Mouse (Mus musculus) limb, embryonic 14.5 days (tissue): ENCODE data around the gene Zfp536. TPM values are rescaled to one million over a fixed set of nuclear protein-coding genes. Genes with fewer than 3 reads are reported as not detected.

Experiments used
- ATAC-seq: fragments of 200-750 bp; cut with Nextera tagmentation; 2 replicates; pipeline ENCODE4 v1.8.0; 2017; ENCODE audit warnings: low read depth, moderate number of reproducible peaks, moderate TSS enrichment; ENCODE audit not compliant: low FRiP score
- DNase-seq: peaks from one replicate; pipeline ENCODE4 v3.0.0-alpha.2; 2015; ENCODE audit warnings: low spot score
- H3K27ac ChIP-seq: fragments of 300-500 bp; sonication (generic); replicated peaks from 2 replicates; pipeline ENCODE4 v1.5.1; 2014; ENCODE audit warnings: low read depth, mild to moderate bottlenecking, low read length, moderate library complexity, mixed read lengths
- H3K27me3 ChIP-seq: fragments of 300-500 bp; sonication (generic); 2 replicates; pipeline ENCODE4 v1.6.1; 2014; ENCODE audit warnings: low read length, mixed read lengths; ENCODE audit not compliant: control insufficient read depth, insufficient read depth
- H3K36me3 ChIP-seq: fragments of 300-500 bp; sonication (generic); 2 replicates; pipeline ENCODE4 v1.6.1; 2014; ENCODE audit warnings: mild to moderate bottlenecking, low read length, moderate library complexity, mixed read lengths; ENCODE audit not compliant: control insufficient read depth, insufficient read depth
- H3K4me1 ChIP-seq: fragments of 300-500 bp; sonication (generic); 2 replicates; pipeline ENCODE4 v1.6.1; 2014; ENCODE audit warnings: antibody characterized with exemption, low read length, mixed read lengths; ENCODE audit not compliant: control insufficient read depth, insufficient read depth
- H3K4me2 ChIP-seq: fragments of 300-500 bp; sonication (generic); replicated peaks from 2 replicates; pipeline ENCODE4 v1.6.1; 2014; ENCODE audit warnings: low read depth, mild to moderate bottlenecking, low read length, moderate library complexity; ENCODE audit not compliant: severe bottlenecking
- H3K4me3 ChIP-seq: fragments of 300-500 bp; sonication (generic); replicated peaks from 2 replicates; pipeline ENCODE4 v1.5.1; 2014; ENCODE audit warnings: low read length
- H3K9ac ChIP-seq: fragments of 300-500 bp; sonication (generic); 2 replicates; pipeline ENCODE4 v1.6.1; 2014; ENCODE audit warnings: mild to moderate bottlenecking, low read depth, low read length, moderate library complexity; ENCODE audit not compliant: severe bottlenecking
- H3K9me3 ChIP-seq: fragments of 300-500 bp; sonication (generic); 2 replicates; pipeline ENCODE4 v1.6.1; 2016; ENCODE audit warnings: low read length; ENCODE audit not compliant: control insufficient read depth
- POLR2A ChIP-seq: fragments of 200-500 bp; IDR thresholded peaks from 2 replicates; pipeline ENCODE4 v1.8.0; 2012; ENCODE audit warnings: inconsistent platforms, mild to moderate bottlenecking, moderate library complexity, borderline replicate concordance; ENCODE audit not compliant: insufficient read depth, insufficient read length; ENCODE audit errors: extremely low read depth
- WGBS: fragments of 180-500 bp; shearing (Covaris S2); extraction: QIAGEN DNeasy Blood & Tissue Kit; methylation state at CpG from one replicate; pipeline ENCODE4 v1.1.7; 2014; 5-methylcytosine and 5-hydroxymethylcytosine counted together
- polyA plus RNA-seq, 2 experiments: library from polyadenylated mRNA; depleted of rRNA in 1 of 2; stranded (reverse) in 1 of 2; unstranded in 1 of 2; fragments of >200 nt; fragmentation: Nextera tagmentation in 1 of 2; extraction: Ambion mirVana in 1 of 2; gene quantifications; 2 replicates each; pipeline versions ENCODE4 v1.2.1 to v1.2.3; 2012 to 2014

The Zfp536 gene
- polyA plus RNA-seq, 2 experiments: 3.8 to 6.5 TPM

- no peak for ATAC-seq
- Histone ChIP-seq H3K9ac (no peak overlapping the region), H3K4me1 (no peaks in the 10 kb centered on the region), H3K4me2 (no peak overlapping the region), H3K27ac (no peak overlapping the region), H3K4me3 (no peak overlapping the region), H3K36me3 (no peaks in the 10 kb centered on the region), H3K9me3 (no peaks in the 10 kb centered on the region; the same call in 1 of the 2 replicates), H3K27me3 (no peaks in the 10 kb centered on the region)
- no peak for DNase-seq
- no peak for TF ChIP-seq POLR2A
- WGBS: 56% methylated on average over 9 of the region's 9 CpGs
Observed at GRCm38 (mm10) chr7:37602871-37603524, 170.4 kb downstream of the Zfp536 start.

- no peak for ATAC-seq
- Histone ChIP-seq H3K4me3 (no peak overlapping the region), H3K27me3 (no peaks in the 10 kb centered on the region), H3K27ac (no peak overlapping the region), H3K36me3 (no peaks in the 10 kb centered on the region), H3K4me2 (no peak overlapping the region), H3K4me1 (no peaks in the 10 kb centered on the region), H3K9ac (no peak overlapping the region), H3K9me3 (no peaks in the 10 kb centered on the region)
- WGBS: 72% methylated on average over 4 of the region's 4 CpGs
- no peak for DNase-seq
- TF ChIP-seq POLR2A: no peak
Observed at GRCm38 (mm10) chr7:37600318-37600717, 173.1 kb downstream of the Zfp536 start.

- Histone ChIP-seq H3K4me1 (no peaks in the 10 kb centered on the region), H3K36me3 (no peaks in the 10 kb centered on the region), H3K27ac (no peak overlapping the region), H3K9ac (no peak overlapping the region), H3K27me3 (no peaks in the 10 kb centered on the region), H3K9me3 (0 out of 2 replicates have a peak, but pooled peaks cover 5% of the 10 kb centered on the region), H3K4me3 (no peak overlapping the region), H3K4me2 (no peak overlapping the region)
- DNase-seq (no peak), ATAC-seq (no peak)
- 79% methylated on average over 12 of the region's 12 CpGs for WGBS
- TF ChIP-seq POLR2A: no peak
Observed at GRCm38 (mm10) chr7:37594211-37595030, 179.0 kb downstream of the Zfp536 start.

GRCm38 (mm10) chr7:37593566-37593965 is 179.9 kb downstream of the Zfp536 start:
- Histone ChIP-seq H3K36me3 (no peaks in the 10 kb centered on the region), H3K27ac (no peak overlapping the region), H3K9ac (no peak overlapping the region), H3K27me3 (no peaks in the 10 kb centered on the region), H3K4me2 (no peak overlapping the region), H3K4me1 (no peaks in the 10 kb centered on the region), H3K9me3 (0 out of 2 replicates have a peak, but pooled peaks cover 5% of the 10 kb centered on the region), H3K4me3 (no peak overlapping the region)
- TF ChIP-seq POLR2A: no peak
- DNase-seq (no peak), ATAC-seq (no peak)
- 89% methylated on average over 6 of the region's 6 CpGs for WGBS

GRCm38 (mm10) chr7:37586694-37587093 is 186.7 kb downstream of the Zfp536 start:
- no peak for ATAC-seq
- Histone ChIP-seq H3K27ac (no peak overlapping the region), H3K9ac (no peak overlapping the region), H3K4me2 (no peak overlapping the region), H3K9me3 (no peaks in the 10 kb centered on the region), H3K27me3 (no peaks in the 10 kb centered on the region), H3K4me3 (no peak overlapping the region), H3K36me3 (no peaks in the 10 kb centered on the region), H3K4me1 (no peaks in the 10 kb centered on the region)
- no peak for TF ChIP-seq POLR2A
- WGBS: 84% methylated on average over 13 of the region's 13 CpGs
- DNase-seq: no peak
